Mouse (Mus musculus): Measurements from ENCODE around the gene Phf19. TPM values are rescaled to one million over a fixed set of nuclear protein-coding genes. Genes with fewer than 3 reads are reported as not detected.

Gene Phf19
- total and polyA plus RNA-seq, 3 experiments: 10.2 to 26.2 TPM; not detected in 1

GRCm38 (mm10) chr2:34855265-34855664, 58.6 kb downstream of the Phf19 start:
- TF ChIP-seq ZMIZ1 (IDR thresholded peaks at IDR 0.05; ENCODE audit: low read depth, low read length): no peak
- TF ChIP-seq CTCF (IDR thresholded peaks at IDR 0.05 in 2 of 3, conservative IDR thresholded peaks at IDR 0.05 in 1 of 3; ENCODE audit: control insufficient read depth in 1 of 3, insufficient read depth in 1 of 3, low read depth in 2 of 3, low read length in 3 of 3, poor library complexity in 1 of 3, severe bottlenecking in 1 of 3): peak in 2 of 3 experiments; percentile 10 to 31; a peak in 1 of 6 replicates
- TF ChIP-seq SMC3 (IDR thresholded peaks at IDR 0.05; ENCODE audit: low read depth, low read length): peak; percentile 26
- TF ChIP-seq MAZ (IDR thresholded peaks at IDR 0.05; ENCODE audit: low read depth, low read length): no peak
- TF ChIP-seq USF2 (IDR thresholded peaks at IDR 0.05; ENCODE audit: borderline replicate concordance in 1 of 2, insufficient read depth in 1 of 2, low read depth in 1 of 2, low read length in 2 of 2): no peak
- Histone ChIP-seq H3K27ac (ENCODE audit: control insufficient read depth, low read depth, low read length) (no peak overlapping the region), H3K36me3 (ENCODE audit: control insufficient read depth in 1 of 2, insufficient read depth in 2 of 2, low read length in 2 of 2) (peaks cover 8 to 57% of the 10 kb centered on the region in 2 experiments)

GRCm38 (mm10) chr2:34847702-34848101, 66.1 kb downstream of the Phf19 start:
- Histone ChIP-seq H3K9me3 (replicated peaks; ENCODE audit: insufficient read depth, low read length) (no peaks in the 10 kb centered on the region), H3K27ac (ENCODE audit: control insufficient read depth, low read depth, low read length) (no peak overlapping the region), H3K79me2 (ENCODE audit: control insufficient read depth, insufficient read depth, low read length, poor library complexity) (no peaks in the 10 kb centered on the region), H3K9ac (ENCODE audit: control insufficient read depth, low read depth, low read length, poor library complexity, severe bottlenecking) (no peak overlapping the region), H3K27me3 (ENCODE audit: control insufficient read depth in 1 of 2, insufficient read depth in 2 of 2, low read length in 2 of 2) (no peaks in the 10 kb centered on the region), H3K36me3 (ENCODE audit: control insufficient read depth in 1 of 2, insufficient read depth in 2 of 2, low read length in 2 of 2) (peaks cover 0 to 17% of the 10 kb centered on the region in 2 experiments; a peak in 2 of 4 replicates), H3K4me3 (ENCODE audit: control insufficient read depth in 1 of 2, insufficient read depth in 1 of 2, low read depth in 2 of 2, low read length in 2 of 2) (no peak overlapping the region), H3K4me1 (ENCODE audit: control insufficient read depth in 1 of 2, insufficient read depth in 2 of 2, low read length in 2 of 2) (no peaks in the 10 kb centered on the region)
- no peak for DNase-seq (ENCODE audit: low read depth, low spot score)
- no peak for TF ChIP-seq CHD1 (IDR thresholded peaks at IDR 0.05; ENCODE audit: low read depth, low read length)
- no peak for TF ChIP-seq ETS1 (IDR thresholded peaks at IDR 0.05; ENCODE audit: low read depth, low read length)

More at GRCm38 (mm10) chr2:34855265-34855664, 58.6 kb downstream of the Phf19 start:
- Histone ChIP-seq H3K4me3 (ENCODE audit: control insufficient read depth in 1 of 2, insufficient read depth in 1 of 2, low read depth in 2 of 2, low read length in 2 of 2) (no peak overlapping the region), H3K79me2 (ENCODE audit: control insufficient read depth, insufficient read depth, low read length, poor library complexity) (no peaks in the 10 kb centered on the region), H3K9ac (ENCODE audit: control insufficient read depth, low read depth, low read length, poor library complexity, severe bottlenecking) (no peak overlapping the region), H3K4me1 (ENCODE audit: control insufficient read depth in 1 of 2, insufficient read depth in 2 of 2, low read length in 2 of 2) (no peaks in the 10 kb centered on the region), H3K27me3 (ENCODE audit: control insufficient read depth in 1 of 2, insufficient read depth in 2 of 2, low read length in 2 of 2) (no peaks in the 10 kb centered on the region), H3K9me3 (replicated peaks; ENCODE audit: insufficient read depth, low read length) (no peaks in the 10 kb centered on the region)
- no peak for DNase-seq (ENCODE audit: low read depth, low spot score)

Other genes with a start within 250 kb of the Phf19 start
- 62.4 and 65.0 TPM in 2 replicates for gene Gapvd1, start 158.8 kb downstream of the Phf19 start, total RNA-seq (2012; rRNA removed)
- gene Gapvd1, start 158.8 kb downstream of the Phf19 start, polyA plus RNA-seq (2012; ENCODE audit: insufficient read depth in 1 of 2, insufficient read length in 2 of 2, low read depth in 1 of 2, low replicate concordance in 2 of 2, missing spikeins in 1 of 2): 100 to 1,000 TPM in 1 of 2 experiments, 10 to 100 TPM in 1; 96.7 to 174 TPM
- gene Hspa5, start 142.1 kb downstream of the Phf19 start, total RNA-seq (2012; rRNA removed): 914 and 1,250 TPM in 2 replicates
- gene Hspa5, start 142.1 kb downstream of the Phf19 start, polyA plus RNA-seq (2012; ENCODE audit: insufficient read depth in 1 of 2, insufficient read length in 2 of 2, low read depth in 1 of 2, low replicate concordance in 2 of 2, missing spikeins in 1 of 2): 100 to 1,000 TPM; 147 to 649 TPM
- gene Rabepk, start 114.1 kb downstream of the Phf19 start, total RNA-seq (2012; rRNA removed): 47.1 and 51.2 TPM in 2 replicates
- gene Rabepk, start 114.1 kb downstream of the Phf19 start, polyA plus RNA-seq (2012; ENCODE audit: insufficient read depth in 1 of 2, insufficient read length in 2 of 2, low read depth in 1 of 2, low replicate concordance in 2 of 2, missing spikeins in 1 of 2): 10 to 100 TPM in 1 of 2 experiments, not detected in 1; 85.3 TPM
- 40.2 and 43.7 TPM in 2 replicates for gene Fbxw2, start 87.7 kb downstream of the Phf19 start, total RNA-seq (2012; rRNA removed)
- gene Fbxw2, start 87.7 kb downstream of the Phf19 start, polyA plus RNA-seq (2012; ENCODE audit: insufficient read depth in 1 of 2, insufficient read length in 2 of 2, low read depth in 1 of 2, low replicate concordance in 2 of 2, missing spikeins in 1 of 2): 100 to 1,000 TPM in 1 of 2 experiments, 10 to 100 TPM in 1; 49.7 to 101 TPM
- 0.08 TPM in 1 of 2 replicates, not detected in the other for gene Gm34653, start 81.0 kb downstream of the Phf19 start, total RNA-seq (2012; rRNA removed)
- under 1 TPM in 1 of 2 experiments, not detected in 1; 0.10 TPM for gene Gm34653, start 81.0 kb downstream of the Phf19 start, polyA plus RNA-seq (2012; ENCODE audit: insufficient read depth in 1 of 2, insufficient read length in 2 of 2, low read depth in 1 of 2, low replicate concordance in 2 of 2, missing spikeins in 1 of 2)
- gene Cutal, start 39.6 kb downstream of the Phf19 start, total RNA-seq (2012; rRNA removed): not detected in 2 replicates
- gene Cutal, start 39.6 kb downstream of the Phf19 start, polyA plus RNA-seq (2012; ENCODE audit: insufficient read depth in 1 of 2, insufficient read length in 2 of 2, low read depth in 1 of 2, low replicate concordance in 2 of 2, missing spikeins in 1 of 2): not detected
- 48.1 and 63.0 TPM in 2 replicates for gene Psmd5, start 39.1 kb downstream of the Phf19 start, total RNA-seq (2012; rRNA removed)
- 10 to 100 TPM in 1 of 2 experiments, not detected in 1; 70.3 TPM for gene Psmd5, start 39.1 kb downstream of the Phf19 start, polyA plus RNA-seq (2012; ENCODE audit: insufficient read depth in 1 of 2, insufficient read length in 2 of 2, low read depth in 1 of 2, low replicate concordance in 2 of 2, missing spikeins in 1 of 2)
- gene Traf1, start 47.7 kb upstream of the Phf19 start, total RNA-seq (2012; rRNA removed): 0.04 TPM in 1 of 2 replicates, not detected in the other
- gene Traf1, start 47.7 kb upstream of the Phf19 start, polyA plus RNA-seq (2012; ENCODE audit: insufficient read depth in 1 of 2, insufficient read length in 2 of 2, low read depth in 1 of 2, low replicate concordance in 2 of 2, missing spikeins in 1 of 2): under 1 TPM in 1 of 2 experiments, not detected in 1; 0.03 TPM
- not detected in 2 replicates for gene Hc, start 147.4 kb upstream of the Phf19 start, total RNA-seq (2012; rRNA removed)
- not detected for gene Hc, start 147.4 kb upstream of the Phf19 start, polyA plus RNA-seq (2012; ENCODE audit: insufficient read depth in 1 of 2, insufficient read length in 2 of 2, low read depth in 1 of 2, low replicate concordance in 2 of 2, missing spikeins in 1 of 2)
- gene AI182371, start 187.5 kb upstream of the Phf19 start, total RNA-seq (2012; rRNA removed): 0.12 TPM in 1 of 2 replicates, not detected in the other
- gene AI182371, start 187.5 kb upstream of the Phf19 start, polyA plus RNA-seq (2012; ENCODE audit: insufficient read depth in 1 of 2, insufficient read length in 2 of 2, low read depth in 1 of 2, low replicate concordance in 2 of 2, missing spikeins in 1 of 2): under 1 TPM in 1 of 2 experiments, not detected in 1; 0.40 TPM
- gene Cntrl, start 195.5 kb upstream of the Phf19 start, total RNA-seq (2012; rRNA removed): 16.5 and 17.0 TPM in 2 replicates
- 10 to 100 TPM in 1 of 2 experiments, not detected in 1; 24.0 TPM for gene Cntrl, start 195.5 kb upstream of the Phf19 start, polyA plus RNA-seq (2012; ENCODE audit: insufficient read depth in 1 of 2, insufficient read length in 2 of 2, low read depth in 1 of 2, low replicate concordance in 2 of 2, missing spikeins in 1 of 2)

Measured in MEL (cell line).